Mouse (Mus musculus): ENCODE measurements at regions not wholly inside any gene's neighbourhood (a gene's known extent, or its start where the extent isn't known, plus 50 kb on each side); places are given as distances from the start of the nearest gene placed in this dataset.
"Not testable (repeated sequence)": the region's sequence is repeated elsewhere in the genome, so short reads cannot be mapped to it uniquely, and the experiment has no call there.

GRCm38 (mm10) chr3:36387431-36387830 lies 88.3 kb downstream of the Anxa5 start:
- Histone ChIP-seq H3K36me3 (ENCODE audit: insufficient read depth, low read length) (no peaks in the 10 kb centered on the region), H3K4me1 (ENCODE audit: insufficient read depth, low read length) (no peaks in the 10 kb centered on the region), H3K27ac (no peak overlapping the region), H3K9me3 (ENCODE audit: low read length) (no peaks in the 10 kb centered on the region), H3K9ac (replicated peaks; ENCODE audit: low read length) (no peak overlapping the region), H3K27me3 (ENCODE audit: insufficient read depth, low read length) (no peaks in the 10 kb centered on the region), H3K4me3 (ENCODE audit: low read length) (no peak overlapping the region), H3K4me2 (ENCODE audit: low read depth, low read length) (no peak overlapping the region)
- WGBS, result 90% methylated on average over 5 of the region's 5 CpGs
- TF ChIP-seq CTCF (IDR thresholded peaks at IDR 0.05; ENCODE audit: low read depth), result no peak
- DNase-seq (ENCODE audit: low spot score), result no peak
- no peak for ATAC-seq

- WGBS, result 92% methylated on average over 4 of the region's 4 CpGs
- TF ChIP-seq CTCF (IDR thresholded peaks at IDR 0.05; ENCODE audit: low read depth), result no peak
- Histone ChIP-seq H3K36me3 (ENCODE audit: insufficient read depth, low read length) (no peaks in the 10 kb centered on the region), H3K27me3 (ENCODE audit: insufficient read depth, low read length) (no peaks in the 10 kb centered on the region), H3K4me2 (ENCODE audit: low read depth, low read length) (no peak overlapping the region), H3K4me1 (ENCODE audit: insufficient read depth, low read length) (no peaks in the 10 kb centered on the region), H3K27ac (no peak overlapping the region), H3K4me3 (ENCODE audit: low read length) (no peak overlapping the region), H3K9ac (replicated peaks; ENCODE audit: low read length) (no peak overlapping the region), H3K9me3 (ENCODE audit: low read length) (no peaks in the 10 kb centered on the region)
- DNase-seq (ENCODE audit: low spot score) (no peak), ATAC-seq (no peak)
Observed at GRCm38 (mm10) chr3:36383438-36383945, 92.2 kb downstream of the Anxa5 start.

GRCm38 (mm10) chr3:36381621-36382193 lies 94.0 kb downstream of the Anxa5 start:
- 74% methylated on average over 5 of the region's 5 CpGs for WGBS
- no peak for ATAC-seq
- Histone ChIP-seq H3K9ac (replicated peaks; ENCODE audit: low read length) (no peak overlapping the region), H3K36me3 (ENCODE audit: insufficient read depth, low read length) (no peaks in the 10 kb centered on the region), H3K27ac (no peak overlapping the region), H3K4me3 (ENCODE audit: low read length) (no peak overlapping the region), H3K9me3 (ENCODE audit: low read length) (no peaks in the 10 kb centered on the region), H3K27me3 (ENCODE audit: insufficient read depth, low read length) (no peaks in the 10 kb centered on the region), H3K4me1 (ENCODE audit: insufficient read depth, low read length) (no peaks in the 10 kb centered on the region), H3K4me2 (ENCODE audit: low read depth, low read length) (no peak overlapping the region)
- DNase-seq (ENCODE audit: low spot score), result no peak
- TF ChIP-seq CTCF (IDR thresholded peaks at IDR 0.05; ENCODE audit: low read depth), result no peak

- TF ChIP-seq CTCF (IDR thresholded peaks at IDR 0.05; ENCODE audit: low read depth), result no peak
- WGBS, result 79% methylated on average over 2 of the region's 2 CpGs
- H3K27ac ChIP-seq, result no peak overlapping the region
- no peak for DNase-seq (ENCODE audit: low spot score)
- no peak overlapping the region for H3K4me2 ChIP-seq (ENCODE audit: low read depth, low read length)
- no peaks in the 10 kb centered on the region for H3K9me3 ChIP-seq (ENCODE audit: low read length)
- no peaks in the 10 kb centered on the region for H3K36me3 ChIP-seq (ENCODE audit: insufficient read depth, low read length)
- H3K4me1 ChIP-seq (ENCODE audit: insufficient read depth, low read length), result no peaks in the 10 kb centered on the region
- H3K4me3 ChIP-seq (ENCODE audit: low read length), result no peak overlapping the region
- no peaks in the 10 kb centered on the region for H3K27me3 ChIP-seq (ENCODE audit: insufficient read depth, low read length)
- no peak overlapping the region for H3K9ac ChIP-seq (replicated peaks; ENCODE audit: low read length)
- ATAC-seq, result no peak
Observed at GRCm38 (mm10) chr3:36375722-36376121, 100.0 kb downstream of the Anxa5 start.

GRCm38 (mm10) chr3:36374939-36375338 lies 100.8 kb downstream of the Anxa5 start:
- 60% methylated on average over 5 of the region's 5 CpGs for WGBS
- no peak overlapping the region for H3K9ac ChIP-seq (replicated peaks; ENCODE audit: low read length)
- no peaks in the 10 kb centered on the region for H3K27me3 ChIP-seq (ENCODE audit: insufficient read depth, low read length)
- no peaks in the 10 kb centered on the region for H3K9me3 ChIP-seq (ENCODE audit: low read length)
- DNase-seq (ENCODE audit: low spot score) (no peak), ATAC-seq (no peak)
- no peak for TF ChIP-seq CTCF (IDR thresholded peaks at IDR 0.05; ENCODE audit: low read depth)
- no peak overlapping the region for H3K4me3 ChIP-seq (ENCODE audit: low read length)
- H3K27ac ChIP-seq, result no peak overlapping the region
- no peak overlapping the region for H3K4me2 ChIP-seq (ENCODE audit: low read depth, low read length)
- H3K36me3 ChIP-seq (ENCODE audit: insufficient read depth, low read length), result no peaks in the 10 kb centered on the region
- H3K4me1 ChIP-seq (ENCODE audit: insufficient read depth, low read length), result no peaks in the 10 kb centered on the region

DNA sequence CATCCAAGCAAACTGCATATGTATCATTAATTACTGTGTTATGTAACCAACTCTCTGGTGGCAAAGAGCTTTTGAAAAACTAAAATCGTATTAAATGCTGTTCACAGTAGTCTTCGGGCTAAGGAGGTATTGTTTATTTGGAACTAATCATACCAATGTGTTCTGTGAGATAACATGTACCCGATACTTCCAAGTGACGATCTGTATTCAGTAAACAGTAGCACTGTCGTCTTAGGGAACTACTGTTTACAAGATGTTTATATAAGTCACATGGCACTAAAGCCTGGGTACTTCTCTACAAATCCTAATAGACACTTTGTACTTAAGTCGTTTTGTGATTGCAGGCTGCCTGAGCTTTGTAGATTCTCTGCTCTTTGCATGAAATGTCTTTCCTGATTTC lies 114.8 kb downstream of the Anxa5 start:
- H3K36me3 ChIP-seq (ENCODE audit: insufficient read depth, low read length), result no peaks in the 10 kb centered on the region
- no peaks in the 10 kb centered on the region for H3K27me3 ChIP-seq (ENCODE audit: insufficient read depth, low read length)
- H3K27ac ChIP-seq, result no peak overlapping the region
- H3K4me3 ChIP-seq (ENCODE audit: low read length), result no peak overlapping the region
- H3K9ac ChIP-seq (replicated peaks; ENCODE audit: low read length), result no peak overlapping the region
- no peak for TF ChIP-seq CTCF (IDR thresholded peaks at IDR 0.05; ENCODE audit: low read depth)
- H3K9me3 ChIP-seq (ENCODE audit: low read length), result no peaks in the 10 kb centered on the region
- H3K4me1 ChIP-seq (ENCODE audit: insufficient read depth, low read length), result no peaks in the 10 kb centered on the region
- 85% methylated on average over 6 of the region's 6 CpGs for WGBS
- no peak for ATAC-seq
- H3K4me2 ChIP-seq (ENCODE audit: low read depth, low read length), result no peak overlapping the region
- no peak for DNase-seq (ENCODE audit: low spot score)

DNA sequence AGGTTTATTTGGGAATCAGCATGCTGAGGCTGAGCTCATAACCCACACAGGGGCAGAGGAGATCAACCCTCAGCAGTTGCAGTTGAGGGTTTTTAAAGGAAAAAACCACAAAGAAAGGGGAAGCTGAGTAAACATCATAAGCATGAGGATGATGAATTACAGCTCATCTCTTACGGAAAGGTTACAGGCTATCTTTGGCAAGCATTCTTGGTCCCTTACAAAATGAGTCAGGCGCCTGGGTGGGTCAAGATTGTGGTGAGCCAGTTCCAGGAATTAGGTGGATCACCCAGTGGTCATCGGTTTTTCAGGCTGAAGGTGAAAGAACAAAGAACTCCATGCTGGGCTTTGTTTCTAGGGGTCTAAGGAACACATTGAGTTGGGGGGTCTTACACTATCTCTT lies 121.5 kb downstream of the Anxa5 start:
- not testable (repeated sequence) for H3K27ac ChIP-seq; H3K4me2 ChIP-seq (ENCODE audit: low read depth, low read length); H3K27me3 ChIP-seq (ENCODE audit: insufficient read depth, low read length); H3K4me3 ChIP-seq (ENCODE audit: low read length); H3K36me3 ChIP-seq (ENCODE audit: insufficient read depth, low read length); ATAC-seq; H3K9me3 ChIP-seq (ENCODE audit: low read length); H3K9ac ChIP-seq (replicated peaks; ENCODE audit: low read length); H3K4me1 ChIP-seq (ENCODE audit: insufficient read depth, low read length); DNase-seq (ENCODE audit: low spot score)
- WGBS, result 89% methylated on average over 3 of the region's 3 CpGs
